Mouse (Mus musculus): ENCODE data around the gene Xaf1.

GRCm38 (mm10) chr11:72311355-72312001 lies 10.0 kb downstream of the Xaf1 start:
- no peak for TF ChIP-seq POLR2A (IDR thresholded peaks at IDR 0.05; ENCODE audit: control insufficient read depth, low read depth, low read length)
- no peak for TF ChIP-seq CTCF (IDR thresholded peaks at IDR 0.05; ENCODE audit: control insufficient read depth, insufficient read depth, insufficient replicate concordance, low read depth, low read length)
